In genomic region chr10:102835814-102836213, GRCm38 (mm10) we compare ENCODE assay signal across 10 mouse cellular contexts.
A peak's percentile ranks its signal among the peaks of the same experiment; 100 is the strongest.
DNase-seq lines count a peak whose midpoint lies in the region; TF ChIP-seq lines count a peak whose summit lies in the region.
"Had no signal": no experiment of that assay in that cellular context is flagged by ENCODE, and none has a peak within 500 bp of the region (broad histone marks: within the 10 kb centered on the region; RNA-seq: fewer than 3 reads in every experiment).

No protein-coding gene starts in this region.

- no peak for TF ChIP-seq EP300 in MEL (IDR thresholded peaks at IDR 0.05; ENCODE audit: low read depth in 1 of 2, low read length in 2 of 2)

- H3K36me3 ChIP-seq in MEL (ENCODE audit: control insufficient read depth in 1 of 2, insufficient read depth in 2 of 2, low read length in 2 of 2) = no peaks in the 10 kb centered on the region

- no peak for TF ChIP-seq POLR2A in MEL (IDR thresholded peaks at IDR 0.05; ENCODE audit: control insufficient read depth in 1 of 2, insufficient read depth in 1 of 2, low read depth in 1 of 2, low read length in 2 of 2, poor library complexity in 1 of 2)

- H3K9ac ChIP-seq in MEL (ENCODE audit: control insufficient read depth, low read depth, low read length, poor library complexity, severe bottlenecking) = no peak overlapping the region

- H3K27me3 ChIP-seq in MEL (ENCODE audit: control insufficient read depth in 1 of 2, insufficient read depth in 2 of 2, low read length in 2 of 2) = no peaks in the 10 kb centered on the region; a peak in 1 of 4 replicates

- TF ChIP-seq CTCF in left cerebral cortex, adult 2 months (IDR thresholded peaks at IDR 0.05) = peak; percentile 50
- TF ChIP-seq CTCF in MEL (IDR thresholded peaks at IDR 0.05 in 2 of 3, conservative IDR thresholded peaks at IDR 0.05 in 1 of 3; ENCODE audit: control insufficient read depth in 1 of 3, insufficient read depth in 1 of 3, low read depth in 2 of 3, low read length in 3 of 3, poor library complexity in 1 of 3, severe bottlenecking in 1 of 3) = peak in 2 of 3 experiments; percentile 47 to 58; a peak in 4 of 6 replicates

- H3K27ac ChIP-seq in left cerebral cortex, adult 2 months = no peak overlapping the region
- no peak overlapping the region for H3K27ac ChIP-seq in MEL (ENCODE audit: control insufficient read depth, low read depth, low read length)
- H3K27ac ChIP-seq: macrophage had no signal

- no peaks in the 10 kb centered on the region for H3K9me3 ChIP-seq in MEL (replicated peaks; ENCODE audit: insufficient read depth, low read length)

- intact Hi-C loops in left cerebral cortex, adult 2 months (cut with DNase I) = loop anchor here (2.0 kb wide), 1 partner anchor 387 kb away; no protein-coding TSS in a partner anchor
- intact Hi-C loops in left cerebral cortex, postnatal 36 days (cut with DNase I) = no loop called here

- no peak overlapping the region for H3K4me3 ChIP-seq in left cerebral cortex, adult 2 months
- no peak overlapping the region for H3K4me3 ChIP-seq in MEL (ENCODE audit: control insufficient read depth in 1 of 2, insufficient read depth in 1 of 2, low read depth in 2 of 2, low read length in 2 of 2)

- no peaks in the 10 kb centered on the region for H3K79me2 ChIP-seq in MEL (ENCODE audit: control insufficient read depth, insufficient read depth, low read length, poor library complexity)

- H3K4me1 ChIP-seq in MEL (ENCODE audit: control insufficient read depth in 1 of 2, insufficient read depth in 2 of 2, low read length in 2 of 2) = no peaks in the 10 kb centered on the region

- peak; percentile 6 to 14 for DNase-seq in cerebellum, postnatal 14 days
- no peak for DNase-seq in cerebellum, adult 18-20 months
- DNase-seq in left cerebral cortex, adult 2 months (ENCODE audit: extremely low spot score in 1 of 2, low spot score in 2 of 2) = no peak
- DNase-seq in left cerebral cortex, postnatal 36 days (ENCODE audit: low spot score in 2 of 2) = no peak
- DNase-seq in MEL (ENCODE audit: low read depth, low spot score) = peak; percentile 27
- DNase-seq in forelimb bud, embryonic 11.5 days (ENCODE audit: low read depth, low spot score) = peak; percentile 39
- DNase-seq in right cerebral cortex, postnatal 14 days = no peak
- no peak for DNase-seq in cerebellum, adult 9-10 months
- DNase-seq: heart, adult 11 months had no signal

- TF ChIP-seq RAD21 in MEL (IDR thresholded peaks at IDR 0.05; ENCODE audit: low read depth, low read length) = peak; percentile 29

TF ChIP-seq in MEL, 35 proteins besides CTCF, POLR2A, EP300 and RAD21:
- TF ChIP-seq POLR2AphosphoS2 (IDR thresholded peaks at IDR 0.05; ENCODE audit: low read length) (no peak), MYC (IDR thresholded peaks at IDR 0.05; ENCODE audit: low read depth, low read length) (no peak), SMC3 (IDR thresholded peaks at IDR 0.05; ENCODE audit: low read depth, low read length) (peak; percentile 38), POLR2AphosphoS5 (IDR thresholded peaks at IDR 0.05; ENCODE audit: borderline replicate concordance, low read depth, low read length) (no peak), ETS1 (IDR thresholded peaks at IDR 0.05; ENCODE audit: low read depth, low read length) (no peak), ELF1 (IDR thresholded peaks at IDR 0.05; ENCODE audit: low read depth, low read length) (no peak), USF1 (IDR thresholded peaks at IDR 0.05; ENCODE audit: low read depth, low read length) (no peak)

Comparison
In these comparisons a context has a peak if more than half of its experiments do, and no peak if none do; other contexts are left out.
1. DNase-seq: peak in cerebellum, postnatal 14 days (2 of 2), MEL (single experiment) and forelimb bud, embryonic 11.5 days (single experiment); none in cerebellum, adult 18-20 months (0 of 2), left cerebral cortex, adult 2 months (0 of 2), left cerebral cortex, postnatal 36 days (0 of 2), right cerebral cortex, postnatal 14 days (single experiment) and cerebellum, adult 9-10 months (single experiment).